Mouse (Mus musculus): Measurements from ENCODE around the gene Megf8.
"Not testable (repeated sequence)": the region's sequence is repeated elsewhere in the genome, so short reads cannot be mapped to it uniquely, and the experiment has no call there.

Gene Megf8

DNA sequence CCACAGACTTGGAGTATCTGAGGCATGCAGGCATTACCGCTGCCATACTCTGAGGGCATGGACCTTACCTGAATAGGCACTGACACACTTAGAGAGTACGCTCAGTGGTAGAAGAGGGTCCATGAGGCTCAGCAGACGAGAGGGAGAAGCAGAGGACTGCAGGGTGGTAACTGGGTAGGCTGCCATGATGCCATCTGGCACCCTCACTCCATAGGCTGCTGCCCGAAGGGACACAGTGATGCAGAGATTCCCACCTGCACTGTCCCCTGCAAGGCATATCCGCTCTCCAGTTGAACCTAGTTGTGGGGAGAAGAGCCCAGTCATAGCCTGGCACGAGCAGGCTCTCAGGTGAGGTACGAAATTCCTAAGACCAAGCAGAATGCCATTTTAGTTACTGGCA is 66.4 kb downstream of the Megf8 start:
- DNase-seq (ENCODE audit: low spot score), result no peak

DNA sequence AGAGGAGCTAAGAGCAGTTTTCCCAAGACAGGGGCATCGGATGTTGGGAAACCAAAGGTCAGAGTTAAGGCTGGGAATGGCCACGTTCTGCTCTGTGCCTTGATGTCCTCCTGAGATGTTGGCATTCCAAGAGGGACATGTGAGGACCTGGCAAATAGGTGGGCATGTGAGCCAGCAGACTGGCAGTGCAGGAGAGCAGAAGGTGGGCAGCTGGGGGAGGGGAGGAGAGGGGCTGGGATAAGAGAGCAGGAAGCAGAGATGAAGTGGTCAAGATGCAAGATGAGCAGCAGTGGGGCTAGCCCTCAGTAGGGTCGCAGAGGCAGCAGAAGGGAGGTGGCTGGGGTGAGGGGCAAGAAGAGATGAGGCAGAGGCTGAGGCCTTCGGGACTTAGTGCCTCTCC is 66.9 kb downstream of the Megf8 start:
- no peak for DNase-seq (ENCODE audit: low spot score)

DNA sequence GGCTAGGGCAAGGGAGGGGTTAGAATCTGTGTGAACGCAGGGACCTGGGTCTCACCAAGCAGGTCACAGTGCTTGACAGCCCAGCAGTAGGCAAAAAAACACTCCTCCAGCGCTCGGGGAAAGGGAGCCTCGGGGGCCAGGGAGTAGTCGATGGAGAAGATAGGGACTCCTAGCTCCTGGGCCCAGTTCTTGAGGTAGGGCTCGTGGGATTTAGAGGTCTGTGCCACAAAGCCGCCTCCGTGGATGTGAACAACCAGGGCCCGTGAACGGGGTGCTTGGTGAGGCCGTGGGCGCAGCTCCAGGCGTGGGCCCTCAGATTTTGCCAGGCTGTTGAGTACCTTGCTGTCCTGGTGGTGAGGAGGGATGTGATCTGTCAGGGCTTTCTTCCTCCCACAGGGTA is 67.4 kb downstream of the Megf8 start:
- DNase-seq (ENCODE audit: low spot score), result no peak

DNA sequence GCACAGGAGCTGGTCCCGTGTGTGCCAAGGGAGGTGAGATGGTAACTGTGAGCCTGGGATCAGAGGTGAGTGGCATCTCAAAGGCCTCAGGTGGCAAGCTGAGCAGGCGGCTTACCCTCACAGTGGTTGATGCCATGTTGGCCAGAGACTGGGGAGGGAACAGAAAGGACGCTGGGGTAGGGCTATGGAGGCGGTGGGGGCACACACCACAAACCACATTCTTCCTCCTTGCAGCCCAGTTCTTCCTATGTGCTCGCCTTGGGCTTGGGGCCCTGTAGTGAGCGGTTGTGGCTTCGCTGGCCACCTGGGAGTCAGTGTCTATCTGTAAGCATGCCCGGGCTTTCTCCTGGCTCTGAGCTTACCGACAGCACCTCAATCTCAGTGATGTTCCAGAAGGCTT is 67.9 kb downstream of the Megf8 start:
- no peak for DNase-seq (ENCODE audit: low spot score)

DNA sequence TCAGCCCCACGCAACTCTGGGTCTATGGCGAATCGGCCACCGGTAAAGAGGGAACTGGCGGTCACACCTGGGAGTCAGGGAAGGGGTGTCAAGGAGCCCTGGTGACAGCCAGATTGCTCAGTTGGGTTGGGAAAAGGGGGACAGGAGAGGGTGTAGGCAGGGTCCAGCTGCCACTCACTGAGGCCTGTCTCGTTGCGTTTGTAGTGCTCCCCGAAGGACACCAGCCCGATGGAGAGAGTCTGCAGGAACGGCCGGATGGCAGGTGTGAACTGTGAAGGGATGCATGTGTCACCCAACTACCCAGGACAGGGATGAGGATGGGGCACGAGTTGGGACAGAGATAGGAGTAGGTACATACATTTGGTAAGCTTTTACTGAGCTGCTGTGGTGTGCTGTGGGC is 68.3 kb downstream of the Megf8 start:
- no peak for DNase-seq (ENCODE audit: low spot score)

GRCm38 (mm10) chr7:25385850-25386555 is 69.0 kb downstream of the Megf8 start:
- DNase-seq (ENCODE audit: low spot score), result no peak

GRCm38 (mm10) chr7:25387811-25388440 is 71.0 kb downstream of the Megf8 start:
- DNase-seq (ENCODE audit: low spot score), result no peak

GRCm38 (mm10) chr7:25388916-25389315 is 72.0 kb downstream of the Megf8 start:
- DNase-seq (ENCODE audit: low spot score), result no peak

GRCm38 (mm10) chr7:25390054-25390770 is 73.2 kb downstream of the Megf8 start:
- no peak for DNase-seq (ENCODE audit: low spot score)

DNA sequence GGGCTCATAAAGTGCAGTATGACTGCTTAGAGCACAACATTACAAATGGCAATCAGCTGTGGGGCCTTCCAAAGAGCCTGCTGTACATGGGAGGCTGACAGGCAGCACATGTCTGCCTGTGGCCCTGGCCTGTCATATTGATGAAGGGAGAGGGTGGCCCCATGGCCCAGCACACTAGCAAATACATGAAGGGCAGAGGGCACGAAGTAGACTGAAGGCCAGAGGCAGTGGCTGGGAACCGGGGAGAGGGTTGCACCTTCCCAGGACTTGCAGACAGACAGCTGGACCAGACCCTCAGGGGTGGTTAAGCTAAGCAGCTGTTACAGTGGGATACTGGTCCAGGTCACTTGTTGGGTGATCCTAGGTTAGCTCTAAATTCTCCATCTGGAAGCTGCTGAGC is 74.0 kb downstream of the Megf8 start:
- DNase-seq (ENCODE audit: low spot score), result no peak

DNA sequence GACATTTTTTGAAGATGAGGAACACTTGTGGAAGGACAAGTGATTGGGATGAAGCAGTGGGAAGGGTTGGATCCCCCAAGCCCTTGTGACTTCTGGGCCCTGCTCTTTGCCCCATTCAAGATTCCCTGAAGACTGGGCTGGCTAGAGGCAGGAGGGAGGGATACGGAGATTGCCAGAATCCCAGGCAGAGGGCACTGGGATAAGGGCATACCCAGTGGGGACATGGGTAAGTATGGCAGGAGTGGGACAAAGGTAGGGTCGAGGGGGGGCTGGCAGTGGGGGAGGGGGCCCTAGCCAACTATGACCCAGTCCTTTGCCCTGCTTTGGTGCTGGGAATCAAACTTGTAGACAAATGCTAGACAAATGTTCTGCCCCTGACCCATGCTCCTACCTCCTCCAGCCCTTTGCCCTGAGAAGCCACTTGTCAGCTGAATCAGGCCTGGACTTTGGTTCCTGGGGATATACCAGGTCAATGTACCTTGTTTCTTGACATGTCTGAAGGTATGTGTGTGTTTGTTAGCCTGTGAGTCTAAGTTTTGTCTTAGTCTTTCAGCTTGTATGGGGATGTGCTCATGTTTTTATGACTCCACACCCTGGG is 75.0 kb downstream of the Megf8 start:
- DNase-seq (ENCODE audit: low spot score), result no peak

DNA sequence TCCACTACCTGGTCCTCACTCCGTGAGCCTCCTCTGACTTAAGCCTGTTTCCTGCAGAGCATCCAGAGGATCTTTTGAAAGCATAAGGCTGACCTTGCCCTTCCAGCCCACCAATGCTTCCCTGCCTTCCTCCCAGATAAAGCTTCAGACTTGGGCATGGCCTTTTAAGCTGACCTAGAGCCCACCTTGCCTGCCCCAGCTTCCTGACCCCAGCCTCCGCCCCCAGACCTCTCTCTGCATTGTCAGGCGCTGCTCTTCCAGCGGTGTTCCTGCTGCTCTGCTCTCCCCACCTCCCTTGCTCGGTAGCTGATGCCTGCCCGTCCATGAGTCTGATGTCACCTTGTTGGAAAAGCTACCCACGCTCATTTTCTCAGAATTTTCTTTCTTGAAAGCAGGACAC is 75.9 kb downstream of the Megf8 start:
- no peak for DNase-seq (ENCODE audit: low spot score)

DNA sequence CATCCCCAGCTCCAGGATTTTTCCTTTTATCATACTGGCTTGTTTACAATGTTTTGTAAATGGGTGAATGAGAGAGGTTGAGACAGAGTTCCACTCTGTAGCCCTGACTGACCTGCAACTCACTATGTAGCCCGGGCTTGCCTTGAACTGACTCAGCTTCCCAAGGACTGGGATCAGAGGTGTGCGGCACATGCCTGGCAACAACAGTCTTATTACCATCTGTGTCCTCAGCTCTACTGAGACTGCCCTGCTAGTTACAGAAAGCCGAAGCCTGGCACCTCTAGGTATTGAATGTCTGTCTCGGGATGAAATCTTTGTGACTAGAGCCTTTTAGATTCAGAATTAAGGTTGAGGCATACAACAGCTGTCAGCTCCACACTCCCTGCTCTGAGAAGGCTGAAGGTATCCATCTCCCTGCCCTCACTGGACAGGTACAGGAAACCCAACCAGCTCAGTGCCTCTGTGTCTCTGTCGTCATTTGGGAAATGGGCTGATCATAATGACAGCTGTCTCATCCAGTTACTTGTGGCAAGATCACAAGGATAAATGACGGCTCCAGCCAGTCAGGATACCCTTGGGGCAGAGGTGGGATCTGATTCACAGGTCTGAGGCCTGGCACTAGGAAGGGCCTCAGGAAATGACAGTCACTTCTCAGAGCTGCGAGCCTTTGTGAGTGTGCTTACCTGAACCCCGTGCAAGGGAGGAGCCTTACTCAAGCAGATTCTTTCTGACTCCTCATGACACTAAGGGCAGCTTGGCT is 76.7 kb downstream of the Megf8 start:
- DNase-seq (ENCODE audit: low spot score), result no peak

DNA sequence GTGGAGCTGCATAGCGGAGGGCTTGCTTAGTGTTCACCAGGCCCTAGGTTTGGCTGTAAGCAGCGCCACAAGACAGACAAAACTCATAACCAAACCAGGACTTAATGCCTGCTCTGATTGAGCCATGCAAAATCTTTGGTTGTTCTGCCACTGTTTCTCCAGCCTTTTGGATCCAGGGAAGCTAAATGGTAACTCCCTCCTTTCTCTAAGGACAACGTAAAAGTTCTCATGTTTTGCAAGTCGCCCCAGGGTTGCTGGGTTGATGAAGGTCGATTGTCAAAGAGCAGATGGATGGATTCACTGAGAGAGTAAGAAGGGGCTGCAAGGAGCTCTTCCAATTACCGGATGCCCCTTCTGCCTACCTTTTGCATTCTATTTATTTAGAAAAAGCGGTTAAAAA is 77.8 kb downstream of the Megf8 start:
- DNase-seq (ENCODE audit: low spot score), result no peak

DNA sequence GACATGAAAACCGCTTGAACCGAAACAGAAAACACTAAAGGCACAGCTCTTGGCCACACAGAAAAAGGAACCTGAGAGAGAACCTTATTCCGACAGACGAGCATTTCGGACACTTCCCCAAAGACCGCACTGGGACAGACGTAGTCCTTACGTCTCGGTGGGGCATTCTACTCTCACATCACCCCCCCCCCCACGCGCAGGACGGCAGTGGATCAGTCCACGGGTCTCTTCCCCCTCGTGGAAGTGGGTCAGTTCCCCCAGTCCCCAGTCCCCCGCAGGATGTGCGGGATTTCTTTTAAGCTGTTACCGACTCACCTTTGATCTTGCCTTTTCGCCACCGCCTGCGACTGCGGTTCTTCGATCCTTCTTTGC is 78.2 kb downstream of the Megf8 start:
- DNase-seq (ENCODE audit: low spot score), result no peak

- peak; percentile 91 for DNase-seq (ENCODE audit: low spot score)
Observed at GRCm38 (mm10) chr7:25395558-25396521, 78.9 kb downstream of the Megf8 start.

- no peak for DNase-seq (ENCODE audit: low spot score)
Observed at GRCm38 (mm10) chr7:25396621-25397020, 79.7 kb downstream of the Megf8 start.

DNA sequence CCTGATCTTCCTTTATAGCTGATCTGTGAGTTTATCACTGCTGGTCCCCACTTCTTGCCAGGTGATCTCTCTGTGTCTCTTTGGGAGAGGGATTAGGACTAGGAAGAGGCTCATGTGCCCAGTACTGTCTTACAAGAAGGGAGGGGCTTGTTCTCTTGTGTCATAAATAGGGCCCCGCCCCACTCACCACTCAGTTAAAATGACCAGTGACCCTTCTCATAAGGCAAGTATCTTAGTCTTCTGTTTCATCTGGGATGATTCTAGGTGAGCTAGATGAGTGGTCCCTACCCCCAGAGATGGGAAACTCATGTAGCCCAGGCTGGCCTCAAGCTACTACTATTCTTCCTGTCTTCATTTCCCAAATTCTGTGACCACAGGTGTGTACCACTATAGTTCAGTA is 81.6 kb downstream of the Megf8 start, which contains the start of gene Lipe:
TSS of gene Lipe (minus strand) at position 101 of the 400 bp plus-strand sequence.
- no peak for DNase-seq (ENCODE audit: low spot score)

GRCm38 (mm10) chr7:25399028-25399427 is 82.1 kb downstream of the Megf8 start:
- not testable (repeated sequence) for DNase-seq (ENCODE audit: low spot score)

DNA sequence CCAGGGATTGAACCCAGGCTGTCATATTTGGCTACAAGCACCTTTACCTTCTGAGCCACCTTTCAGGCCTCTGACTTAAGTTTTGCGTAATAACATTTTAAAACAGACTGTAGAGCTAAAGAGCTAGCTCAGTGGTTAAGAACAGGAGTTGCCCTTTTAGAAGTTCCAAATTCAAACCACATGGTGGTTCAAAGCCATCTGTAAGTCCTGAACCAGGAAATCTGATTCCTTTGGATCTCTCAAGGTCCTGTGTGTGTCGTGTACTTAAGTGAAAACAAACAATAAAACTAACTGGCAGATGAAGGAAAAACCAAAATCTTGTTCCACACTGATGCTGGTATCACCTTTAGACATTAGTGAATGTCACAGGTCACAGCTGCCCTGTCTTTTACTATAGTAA is 84.6 kb downstream of the Megf8 start:
- no peak for DNase-seq (ENCODE audit: low spot score)

DNA sequence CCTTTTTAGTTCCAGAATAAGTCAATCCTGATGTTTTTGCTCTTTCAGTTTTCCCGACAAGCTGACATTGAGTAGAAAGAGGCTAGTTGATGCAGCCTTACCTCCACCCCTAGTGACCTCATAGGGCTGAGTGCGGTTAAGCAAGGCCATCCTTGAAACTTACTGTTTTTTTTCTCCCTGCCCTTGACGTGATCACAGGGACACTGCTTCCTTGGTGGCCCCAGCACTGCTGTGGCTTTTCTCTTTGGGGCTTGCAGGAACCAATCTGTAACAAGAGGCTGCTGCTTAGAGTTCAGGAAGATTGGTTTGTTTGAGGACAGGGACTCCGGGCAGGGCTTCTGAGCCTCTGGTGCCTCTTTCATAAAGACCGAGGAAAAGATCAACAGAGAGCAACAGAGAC is 85.0 kb downstream of the Megf8 start:
- DNase-seq (ENCODE audit: low spot score), result no peak

Measured in urinary bladder, postnatal 10 days (tissue).